Mouse (Mus musculus): ENCODE measurements at regions not wholly inside any gene's neighbourhood (a gene's known extent, or its start where the extent isn't known, plus 50 kb on each side); places are given as distances from the start of the nearest gene placed in this dataset.
"Not testable (repeated sequence)": the region's sequence is repeated elsewhere in the genome, so short reads cannot be mapped to it uniquely, and the experiment has no call there.

- 93% methylated on average over 3 of the region's 3 CpGs for WGBS
- Histone ChIP-seq H3K36me3 (ENCODE audit: control insufficient read depth, insufficient read depth, low read length) (no peaks in the 10 kb centered on the region), H3K9me3 (replicated peaks; ENCODE audit: control insufficient read depth, low read length, poor library complexity, severe bottlenecking) (no peaks in the 10 kb centered on the region), H3K27me3 (ENCODE audit: control insufficient read depth, insufficient read depth, low read depth, low read length) (no peaks in the 10 kb centered on the region), H3K4me1 (ENCODE audit: control insufficient read depth, insufficient read depth, low read length) (no peaks in the 10 kb centered on the region), H3K9ac (ENCODE audit: low read depth, low read length) (no peak overlapping the region), H3K4me3 (ENCODE audit: low read depth, low read length) (no peak overlapping the region), H3K27ac (ENCODE audit: low read length) (no peak overlapping the region), H3K4me2 (ENCODE audit: low read length) (no peak overlapping the region)
- ATAC-seq = no peak
Measured at GRCm38 (mm10) chr6:84307556-84307955, 286.2 kb downstream of the Cyp26b1 start.

- H3K9ac ChIP-seq (ENCODE audit: low read depth, low read length) = no peak overlapping the region
- H3K27me3 ChIP-seq (ENCODE audit: control insufficient read depth, insufficient read depth, low read depth, low read length) = no peaks in the 10 kb centered on the region
- H3K27ac ChIP-seq (ENCODE audit: low read length) = no peak overlapping the region
- WGBS = 85% methylated on average over 13 of the region's 13 CpGs
- H3K4me3 ChIP-seq (ENCODE audit: low read depth, low read length) = no peak overlapping the region
- no peaks in the 10 kb centered on the region for H3K4me1 ChIP-seq (ENCODE audit: control insufficient read depth, insufficient read depth, low read length)
- H3K36me3 ChIP-seq (ENCODE audit: control insufficient read depth, insufficient read depth, low read length) = no peaks in the 10 kb centered on the region
- no peak for ATAC-seq
- no peaks in the 10 kb centered on the region for H3K9me3 ChIP-seq (replicated peaks; ENCODE audit: control insufficient read depth, low read length, poor library complexity, severe bottlenecking)
- no peak overlapping the region for H3K4me2 ChIP-seq (ENCODE audit: low read length)
Measured at GRCm38 (mm10) chr6:84306585-84306984, 287.1 kb downstream of the Cyp26b1 start.

DNA sequence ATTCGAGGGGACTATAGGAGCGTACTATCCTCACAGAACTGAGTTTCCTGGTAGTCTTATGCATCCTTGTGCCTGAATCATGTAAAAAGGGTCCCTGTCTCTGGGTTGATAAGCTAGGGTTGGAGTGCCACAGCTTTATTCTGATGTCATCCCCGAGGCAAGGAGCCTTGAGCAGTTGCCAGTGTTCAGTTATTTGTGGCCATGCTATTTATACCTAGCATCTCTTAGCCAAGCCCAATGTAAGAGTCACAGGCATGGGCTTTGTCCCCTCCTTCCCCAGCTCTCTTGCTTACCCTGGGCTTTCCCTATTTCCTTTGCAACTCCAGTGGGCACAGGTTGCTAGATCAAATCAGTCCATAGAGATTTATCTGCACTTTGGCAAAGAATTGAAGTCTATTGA is 288.6 kb downstream of the Cyp26b1 start:
- H3K36me3 ChIP-seq (ENCODE audit: control insufficient read depth, insufficient read depth, low read length) = no peaks in the 10 kb centered on the region
- no peak overlapping the region for H3K27ac ChIP-seq (ENCODE audit: low read length)
- H3K4me1 ChIP-seq (ENCODE audit: control insufficient read depth, insufficient read depth, low read length) = no peaks in the 10 kb centered on the region
- H3K9me3 ChIP-seq (replicated peaks; ENCODE audit: control insufficient read depth, low read length, poor library complexity, severe bottlenecking) = no peaks in the 10 kb centered on the region
- 83% methylated on average over 3 of the region's 3 CpGs for WGBS
- H3K4me3 ChIP-seq (ENCODE audit: low read depth, low read length) = no peak overlapping the region
- ATAC-seq = no peak
- no peaks in the 10 kb centered on the region for H3K27me3 ChIP-seq (ENCODE audit: control insufficient read depth, insufficient read depth, low read depth, low read length)
- no peak overlapping the region for H3K9ac ChIP-seq (ENCODE audit: low read depth, low read length)
- no peak overlapping the region for H3K4me2 ChIP-seq (ENCODE audit: low read length)

- not testable (repeated sequence) for H3K4me1 ChIP-seq (ENCODE audit: control insufficient read depth, insufficient read depth, low read length); H3K4me3 ChIP-seq (ENCODE audit: low read depth, low read length); H3K4me2 ChIP-seq (ENCODE audit: low read length); H3K27ac ChIP-seq (ENCODE audit: low read length); H3K9ac ChIP-seq (ENCODE audit: low read depth, low read length); H3K27me3 ChIP-seq (ENCODE audit: control insufficient read depth, insufficient read depth, low read depth, low read length); H3K9me3 ChIP-seq (replicated peaks; ENCODE audit: control insufficient read depth, low read length, poor library complexity, severe bottlenecking); H3K36me3 ChIP-seq (ENCODE audit: control insufficient read depth, insufficient read depth, low read length); ATAC-seq
- WGBS = 80% methylated on average over 3 of the region's 3 CpGs
Measured at GRCm38 (mm10) chr6:84302916-84303315, 290.8 kb downstream of the Cyp26b1 start.

DNA sequence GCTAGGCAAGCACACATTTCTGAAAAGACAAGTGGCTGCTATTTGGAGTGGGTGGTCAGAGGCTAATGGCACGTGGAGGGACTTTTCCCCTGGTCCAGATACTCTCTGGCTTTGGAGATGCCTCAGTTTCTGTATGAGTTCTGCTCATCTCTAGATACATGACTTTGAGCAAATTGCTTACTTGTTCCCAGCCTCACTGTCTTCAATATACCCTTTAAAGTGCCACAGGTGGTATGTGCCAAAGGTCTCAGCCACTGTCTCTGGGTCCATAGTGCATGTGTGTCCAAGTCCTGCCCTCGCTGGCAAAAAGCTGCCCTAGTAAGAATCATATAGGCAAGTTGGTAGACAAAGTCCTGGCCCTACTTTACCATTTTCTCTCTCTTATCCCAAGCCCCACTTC is 291.5 kb downstream of the Dysf start:
- ATAC-seq = no peak
- Histone ChIP-seq H3K36me3 (ENCODE audit: control insufficient read depth, insufficient read depth, low read length) (no peaks in the 10 kb centered on the region), H3K4me1 (ENCODE audit: control insufficient read depth, insufficient read depth, low read length) (no peaks in the 10 kb centered on the region), H3K27me3 (ENCODE audit: control insufficient read depth, insufficient read depth, low read depth, low read length) (no peaks in the 10 kb centered on the region), H3K4me3 (ENCODE audit: low read depth, low read length) (no peak overlapping the region), H3K27ac (ENCODE audit: low read length) (no peak overlapping the region), H3K9ac (ENCODE audit: low read depth, low read length) (no peak overlapping the region), H3K4me2 (ENCODE audit: low read length) (no peak overlapping the region), H3K9me3 (replicated peaks; ENCODE audit: control insufficient read depth, low read length, poor library complexity, severe bottlenecking) (no peaks in the 10 kb centered on the region)
- WGBS = 82% methylated on average over 2 of the region's 2 CpGs

- Histone ChIP-seq H3K36me3 (ENCODE audit: control insufficient read depth, insufficient read depth, low read length) (no peaks in the 10 kb centered on the region), H3K27me3 (ENCODE audit: control insufficient read depth, insufficient read depth, low read depth, low read length) (no peaks in the 10 kb centered on the region), H3K4me2 (ENCODE audit: low read length) (no peak overlapping the region), H3K9me3 (replicated peaks; ENCODE audit: control insufficient read depth, low read length, poor library complexity, severe bottlenecking) (no peaks in the 10 kb centered on the region), H3K27ac (ENCODE audit: low read length) (no peak overlapping the region), H3K9ac (ENCODE audit: low read depth, low read length) (no peak overlapping the region), H3K4me1 (ENCODE audit: control insufficient read depth, insufficient read depth, low read length) (no peaks in the 10 kb centered on the region), H3K4me3 (ENCODE audit: low read depth, low read length) (no peak overlapping the region)
- no peak for ATAC-seq
Measured at GRCm38 (mm10) chr6:84299146-84299545, 290.8 kb downstream of the Dysf start.

DNA sequence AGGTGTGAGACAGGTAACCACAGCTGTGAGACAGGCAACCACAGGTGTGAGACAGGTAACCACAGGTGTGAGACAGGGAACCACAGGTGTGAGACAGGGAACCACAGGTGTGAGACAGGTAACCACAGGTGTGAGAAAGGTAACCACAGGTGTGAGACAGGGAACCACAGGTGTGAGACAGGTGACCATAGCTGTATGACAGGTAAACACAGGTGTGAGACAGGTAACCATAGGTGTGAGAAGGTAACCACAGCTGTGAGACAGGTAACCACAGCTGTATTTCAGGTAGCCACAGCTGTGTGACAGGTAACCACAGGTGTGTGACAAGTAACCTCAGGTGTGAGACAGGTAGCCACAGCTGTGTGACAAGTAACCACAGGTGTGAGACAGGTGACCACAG is 265.5 kb downstream of the Dysf start:
- not testable (repeated sequence) for H3K4me2 ChIP-seq (ENCODE audit: low read length); H3K36me3 ChIP-seq (ENCODE audit: control insufficient read depth, insufficient read depth, low read length); H3K9me3 ChIP-seq (replicated peaks; ENCODE audit: control insufficient read depth, low read length, poor library complexity, severe bottlenecking); ATAC-seq; H3K4me1 ChIP-seq (ENCODE audit: control insufficient read depth, insufficient read depth, low read length); H3K27me3 ChIP-seq (ENCODE audit: control insufficient read depth, insufficient read depth, low read depth, low read length); H3K9ac ChIP-seq (ENCODE audit: low read depth, low read length); H3K4me3 ChIP-seq (ENCODE audit: low read depth, low read length); H3K27ac ChIP-seq (ENCODE audit: low read length)

- Histone ChIP-seq H3K27me3 (ENCODE audit: control insufficient read depth, insufficient read depth, low read depth, low read length) (no peaks in the 10 kb centered on the region), H3K27ac (ENCODE audit: low read length) (no peak overlapping the region; the same call in 1 of the 2 replicates), H3K4me3 (ENCODE audit: low read depth, low read length) (no peak overlapping the region), H3K36me3 (ENCODE audit: control insufficient read depth, insufficient read depth, low read length) (no peaks in the 10 kb centered on the region), H3K9me3 (replicated peaks; ENCODE audit: control insufficient read depth, low read length, poor library complexity, severe bottlenecking) (no peaks in the 10 kb centered on the region), H3K4me2 (ENCODE audit: low read length) (no peak overlapping the region), H3K4me1 (ENCODE audit: control insufficient read depth, insufficient read depth, low read length) (peaks cover 6% of the 10 kb centered on the region; the same call in 1 of the 2 replicates), H3K9ac (ENCODE audit: low read depth, low read length) (no peak overlapping the region)
- WGBS = 67% methylated on average over 6 of the region's 6 CpGs
- ATAC-seq = peak; percentile 87
Measured at GRCm38 (mm10) chr6:84272520-84273311, 264.3 kb downstream of the Dysf start.

DNA sequence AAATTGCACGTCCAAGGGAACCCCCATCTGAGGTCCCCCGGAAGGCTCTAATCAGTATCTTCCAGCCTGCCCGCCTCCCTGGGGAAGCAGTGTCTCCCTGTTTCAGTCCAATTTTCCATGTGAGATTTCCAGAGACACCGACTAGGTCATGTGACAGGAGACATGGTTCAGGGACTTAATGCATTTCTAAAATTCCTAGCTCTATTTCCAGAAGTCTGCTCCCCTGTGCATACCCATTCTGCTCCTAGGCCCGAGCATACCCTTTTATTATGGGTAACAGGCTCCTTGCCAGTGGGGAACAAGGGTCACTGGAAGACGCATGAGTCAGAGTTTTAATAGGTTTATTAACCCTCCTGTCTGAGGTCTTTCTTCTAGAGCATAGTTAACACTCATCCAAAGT is 263.6 kb downstream of the Dysf start:
- no peak overlapping the region for H3K27ac ChIP-seq (ENCODE audit: low read length)
- no peak overlapping the region for H3K4me2 ChIP-seq (ENCODE audit: low read length)
- no peak for ATAC-seq
- H3K9me3 ChIP-seq (replicated peaks; ENCODE audit: control insufficient read depth, low read length, poor library complexity, severe bottlenecking) = no peaks in the 10 kb centered on the region
- WGBS = 76% methylated on average over 6 of the region's 6 CpGs
- H3K36me3 ChIP-seq (ENCODE audit: control insufficient read depth, insufficient read depth, low read length) = no peaks in the 10 kb centered on the region
- peaks cover 6% of the 10 kb centered on the region; the same call in 1 of the 2 replicates for H3K4me1 ChIP-seq (ENCODE audit: control insufficient read depth, insufficient read depth, low read length)
- H3K27me3 ChIP-seq (ENCODE audit: control insufficient read depth, insufficient read depth, low read depth, low read length) = no peaks in the 10 kb centered on the region
- H3K4me3 ChIP-seq (ENCODE audit: low read depth, low read length) = no peak overlapping the region
- H3K9ac ChIP-seq (ENCODE audit: low read depth, low read length) = no peak overlapping the region

Measured in midbrain, embryonic 16.5 days (tissue).